17 mouse cellular contexts compared by ENCODE assay signal in genomic region chr5:128739168-128739837, GRCm38 (mm10). TPM values are rescaled to one million over a fixed set of nuclear protein-coding genes. Genes with fewer than 3 reads are reported as not detected.
A peak's percentile ranks its signal among the peaks of the same experiment; 100 is the strongest.
DNase-seq lines count a peak whose midpoint lies in the region; ATAC-seq lines count a peak whose summit lies in the region.
"Had no signal": no experiment of that assay in that cellular context is flagged by ENCODE, and none has a peak within 500 bp of the region (broad histone marks: within the 10 kb centered on the region; RNA-seq: fewer than 3 reads in every experiment).

No protein-coding gene starts in this region.

- H3K27me3 ChIP-seq in embryonic facial prominence, embryonic 10.5 days (replicated peaks; ENCODE audit: low read depth, poor library complexity, severe bottlenecking): peaks cover 47% of the 10 kb centered on the region
- peaks cover 28% of the 10 kb centered on the region for H3K27me3 ChIP-seq in embryonic facial prominence, embryonic 13.5 days
- no peaks in the 10 kb centered on the region for H3K27me3 ChIP-seq in hindbrain, embryonic 11.5 days (ENCODE audit: control insufficient read depth, insufficient read depth, low read length)
- H3K27me3 ChIP-seq in midbrain, embryonic 13.5 days: peaks cover 7% of the 10 kb centered on the region; the same call in 1 of the 2 replicates

- WGBS in embryonic facial prominence, embryonic 10.5 days: 36% methylated on average over 16 of the region's 17 CpGs
- WGBS in embryonic facial prominence, embryonic 13.5 days: 16% methylated on average over 16 of the region's 17 CpGs
- 29% methylated on average over 14 of the region's 17 CpGs for WGBS in hindbrain, embryonic 11.5 days
- WGBS in midbrain, embryonic 13.5 days: 21% methylated on average over 14 of the region's 17 CpGs

- no peaks in the 10 kb centered on the region for H3K9me3 ChIP-seq in embryonic facial prominence, embryonic 10.5 days
- H3K9me3 ChIP-seq in embryonic facial prominence, embryonic 13.5 days: no peaks in the 10 kb centered on the region
- H3K9me3 ChIP-seq in hindbrain, embryonic 11.5 days (ENCODE audit: control insufficient read depth, low read length): no peaks in the 10 kb centered on the region
- no peaks in the 10 kb centered on the region for H3K9me3 ChIP-seq in midbrain, embryonic 13.5 days
- H3K9me3 ChIP-seq: limb, embryonic 13.5 days had no signal

- no peak overlapping the region for H3K9ac ChIP-seq in embryonic facial prominence, embryonic 13.5 days
- no peak overlapping the region for H3K9ac ChIP-seq in hindbrain, embryonic 11.5 days (ENCODE audit: low read depth, low read length)
- no peak overlapping the region for H3K9ac ChIP-seq in midbrain, embryonic 13.5 days (replicated peaks)
- H3K9ac ChIP-seq: limb, embryonic 13.5 days had no signal

- H3K36me3 ChIP-seq in embryonic facial prominence, embryonic 10.5 days (replicated peaks): no peaks in the 10 kb centered on the region
- no peaks in the 10 kb centered on the region for H3K36me3 ChIP-seq in embryonic facial prominence, embryonic 13.5 days
- H3K36me3 ChIP-seq in hindbrain, embryonic 11.5 days (ENCODE audit: control insufficient read depth, insufficient read depth, low read length): no peaks in the 10 kb centered on the region
- no peaks in the 10 kb centered on the region for H3K36me3 ChIP-seq in midbrain, embryonic 13.5 days
- H3K36me3 ChIP-seq: limb, embryonic 13.5 days had no signal

- no peak for DNase-seq in embryonic facial prominence, embryonic 10.5 days (ENCODE audit: low spot score)
- peak; percentile 46 for DNase-seq in hindbrain, embryonic 11.5 days (ENCODE audit: low spot score)
- DNase-seq in layer of hippocampus, adult 9-11 months: no peak
- DNase-seq in adrenal gland, postnatal 36 days: no peak
- DNase-seq in T-cell, adult 2 months (ENCODE audit: low spot score): no peak
- no peak for DNase-seq in right cerebral cortex, postnatal 36 days (ENCODE audit: low spot score in 2 of 2)
- DNase-seq: cerebellum, adult 2 months; kidney, postnatal 10 days had no signal

- peak overlapping the region; percentile 27 for H3K4me2 ChIP-seq in embryonic facial prominence, embryonic 13.5 days
- H3K4me2 ChIP-seq in hindbrain, embryonic 11.5 days (replicated peaks; ENCODE audit: low read depth, low read length): no peak overlapping the region; the same call in none of the 2 replicates
- peak overlapping the region; percentile 40 for H3K4me2 ChIP-seq in midbrain, embryonic 13.5 days (replicated peaks)
- H3K4me2 ChIP-seq: limb, embryonic 13.5 days had no signal

- peak overlapping the region; percentile 25 for H3K4me3 ChIP-seq in embryonic facial prominence, embryonic 10.5 days
- H3K4me3 ChIP-seq in embryonic facial prominence, embryonic 13.5 days: no peak overlapping the region
- H3K4me3 ChIP-seq in hindbrain, embryonic 11.5 days (ENCODE audit: low read depth, low read length): no peak overlapping the region
- peak overlapping the region; percentile 10; the same call in 1 of the 2 replicates for H3K4me3 ChIP-seq in midbrain, embryonic 13.5 days (replicated peaks)
- H3K4me3 ChIP-seq: limb, embryonic 13.5 days had no signal

- peaks cover 11% of the 10 kb centered on the region for H3K4me1 ChIP-seq in embryonic facial prominence, embryonic 10.5 days
- peaks cover 11% of the 10 kb centered on the region for H3K4me1 ChIP-seq in embryonic facial prominence, embryonic 13.5 days
- H3K4me1 ChIP-seq in hindbrain, embryonic 11.5 days (replicated peaks; ENCODE audit: control insufficient read depth, insufficient read depth, low read length): no peaks in the 10 kb centered on the region
- H3K4me1 ChIP-seq in midbrain, embryonic 13.5 days (replicated peaks): peaks cover 13% of the 10 kb centered on the region
- H3K4me1 ChIP-seq: limb, embryonic 13.5 days had no signal

- no peak for ATAC-seq in embryonic facial prominence, embryonic 13.5 days (ENCODE audit: insufficient number of reproducible peaks, insufficient read depth, low FRiP score, low TSS enrichment, low read depth)
- peak; percentile 85 for ATAC-seq in hindbrain, embryonic 11.5 days (ENCODE audit: low FRiP score)
- peak; percentile 86 for ATAC-seq in midbrain, embryonic 13.5 days
- ATAC-seq: activated CD4-positive, CD25-positive, alpha-beta regulatory T cell, adult 4 months; CD4-positive, CD25-positive, alpha-beta regulatory T cell, adult 4 months had no signal

- no peak overlapping the region for H3K27ac ChIP-seq in embryonic facial prominence, embryonic 10.5 days (replicated peaks)
- no peak overlapping the region for H3K27ac ChIP-seq in embryonic facial prominence, embryonic 13.5 days
- no peak overlapping the region for H3K27ac ChIP-seq in hindbrain, embryonic 11.5 days (ENCODE audit: low read depth, low read length)
- no peak overlapping the region for H3K27ac ChIP-seq in midbrain, embryonic 13.5 days
- H3K27ac ChIP-seq: limb, embryonic 13.5 days; macrophage had no signal

RNA-seq across cellular contexts. Expression of gene Piwil1, which starts 37.0 kb away (rescaled TPM):
- polyA plus RNA-seq in embryonic facial prominence, embryonic 10.5 days (2016; fragmentation: Nextera tagmentation; extraction: Ambion mirVana): 0.06 TPM in 1 of 2 replicates, not detected in the other
- polyA plus RNA-seq in embryonic facial prominence, embryonic 13.5 days (2015; fragmentation: Nextera tagmentation; extraction: Ambion mirVana): not detected in 2 replicates
- polyA plus RNA-seq in hindbrain, embryonic 11.5 days (2014; fragmentation: Nextera tagmentation; extraction: Ambion mirVana): 0.04 TPM in 1 of 2 replicates, not detected in the other
- polyA plus RNA-seq in midbrain, embryonic 13.5 days (2015; fragmentation: Nextera tagmentation; extraction: Ambion mirVana): 0.14 and 0.27 TPM in 2 replicates
- total RNA-seq in adrenal gland, postnatal 36 days (2021): not detected
- polyA plus RNA-seq: heart, postnatal 0 days; intestine, embryonic 14.5 days; limb, embryonic 13.5 days; liver, embryonic 16.5 days; macrophage had no signal

Comparison
In these comparisons a context has a peak if more than half of its experiments do, and no peak if none do; other contexts are left out.
1. H3K4me3 ChIP-seq: peak in embryonic facial prominence, embryonic 10.5 days (single experiment) and midbrain, embryonic 13.5 days (single experiment); none in embryonic facial prominence, embryonic 13.5 days (single experiment) and hindbrain, embryonic 11.5 days (single experiment).